Comparison of ENCODE assay signal across 10 mouse cellular contexts in the genomic region with DNA sequence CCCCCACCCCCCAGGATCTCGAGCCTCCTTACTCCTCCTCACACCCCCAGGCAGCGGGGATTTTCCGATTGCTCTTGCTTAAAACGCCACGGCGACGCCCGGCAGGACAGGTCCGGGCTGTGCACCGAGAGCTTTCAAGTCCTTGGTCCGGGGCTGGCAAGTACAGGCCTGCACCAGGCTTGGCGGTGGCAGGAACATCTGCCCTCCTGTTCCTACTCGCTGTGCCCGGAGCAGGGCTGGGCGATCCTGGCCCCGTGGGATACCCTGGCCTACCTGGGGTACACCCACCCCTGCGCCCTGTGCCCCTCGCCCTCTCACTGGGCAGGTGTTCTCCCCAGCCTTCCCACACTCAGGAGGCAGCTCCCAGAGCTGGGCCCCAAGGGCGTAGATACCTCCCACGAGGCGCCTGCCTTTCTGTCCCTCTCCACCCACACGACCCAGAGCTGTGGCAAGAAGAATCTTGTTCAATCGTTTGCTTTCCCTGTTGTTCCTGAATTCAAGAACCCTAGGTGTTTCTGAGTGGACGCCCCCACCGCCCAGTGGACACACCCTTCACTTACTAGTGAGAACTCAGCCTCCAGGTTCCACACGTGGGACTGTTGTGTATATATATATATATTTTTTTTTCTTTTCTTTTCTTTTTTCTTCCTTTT. TPM values are rescaled to one million over a fixed set of nuclear protein-coding genes. Genes with fewer than 3 reads are reported as not detected.
DNase-seq lines count a peak whose midpoint lies in the region; ATAC-seq and TF ChIP-seq lines count a peak whose summit lies in the region.
"Had no signal": no experiment of that assay in that cellular context is flagged by ENCODE, and none has a peak within 500 bp of the region (broad histone marks: within the 10 kb centered on the region; RNA-seq: fewer than 3 reads in every experiment).

No protein-coding gene starts in this region.

- peaks cover 18% of the 10 kb centered on the region for H3K4me1 ChIP-seq in limb, embryonic 15.5 days
- H3K4me1 ChIP-seq in limb, embryonic 10.5 days, result peaks cover 22% of the 10 kb centered on the region
- H3K4me1 ChIP-seq in ES-E14 (ENCODE audit: control insufficient read depth in 2 of 2, insufficient read depth in 2 of 2, low read length in 2 of 2, poor library complexity in 1 of 2), result peaks cover 0 to 13% of the 10 kb centered on the region in 2 experiments; a peak in 3 of 4 replicates
- H3K4me1 ChIP-seq in liver, postnatal 0 days (ENCODE audit: insufficient read depth), result peaks cover 5% of the 10 kb centered on the region

- DNase-seq in gastrocnemius, adult 2 months, result no peak
- no peak for DNase-seq in gastrocnemius, adult 8-10 months (ENCODE audit: low spot score in 2 of 2)
- DNase-seq in limb, embryonic 10.5 days (ENCODE audit: low spot score), result no peak
- DNase-seq in ES-E14 (ENCODE audit: low read depth, low spot score), result no peak
- DNase-seq in lung, postnatal 4 days, result peak; percentile 13 to 42
- DNase-seq in Muller cell, postnatal 12 days (ENCODE audit: inconsistent ontology term), result no peak
- no peak for DNase-seq in liver, postnatal 0 days
- DNase-seq: right cerebral cortex, postnatal 4 days had no signal

- no peaks in the 10 kb centered on the region for H3K9me3 ChIP-seq in limb, embryonic 15.5 days
- H3K9me3 ChIP-seq in limb, embryonic 10.5 days (replicated peaks), result no peaks in the 10 kb centered on the region
- no peaks in the 10 kb centered on the region for H3K9me3 ChIP-seq in ES-E14 (ENCODE audit: control insufficient read depth, insufficient read depth, low read depth, low read length)
- H3K9me3 ChIP-seq in liver, postnatal 0 days (ENCODE audit: low read length), result no peaks in the 10 kb centered on the region

- no peak overlapping the region for H3K9ac ChIP-seq in limb, embryonic 15.5 days
- peak overlapping the region; percentile 86 for H3K9ac ChIP-seq in ES-E14 (ENCODE audit: insufficient read depth, low read depth, low read length, poor library complexity, severe bottlenecking)
- no peak overlapping the region for H3K9ac ChIP-seq in liver, postnatal 0 days (replicated peaks)

- H3K27me3 ChIP-seq in limb, embryonic 15.5 days, result no peaks in the 10 kb centered on the region
- peaks cover 13% of the 10 kb centered on the region for H3K27me3 ChIP-seq in limb, embryonic 10.5 days (ENCODE audit: low read depth, poor library complexity, severe bottlenecking)
- peaks cover 8% of the 10 kb centered on the region; the same call in 1 of the 2 replicates for H3K27me3 ChIP-seq in liver, postnatal 0 days (ENCODE audit: insufficient read depth, low read length)

- in situ Hi-C loops in ES-E14 (cut with MboI; ENCODE audit: low sequenced_read_pairs in 2 of 2, unreplicated experiment in 2 of 2), result no loop called here

- peak overlapping the region; percentile 15; the same call in 1 of the 2 replicates for H3K4me2 ChIP-seq in limb, embryonic 15.5 days
- H3K4me2 ChIP-seq in liver, postnatal 0 days (ENCODE audit: low read depth, low read length), result no peak overlapping the region

- no peak for TF ChIP-seq EP300 in liver, postnatal 0 days (IDR thresholded peaks at IDR 0.05; ENCODE audit: low read depth)

- ATAC-seq in limb, embryonic 15.5 days (ENCODE audit: insufficient number of reproducible peaks, low FRiP score, low TSS enrichment, low read depth), result no peak
- ATAC-seq in liver, postnatal 0 days, result no peak
- ATAC-seq: forebrain, embryonic 16.5 days had no signal

- H3K36me3 ChIP-seq in limb, embryonic 15.5 days, result no peaks in the 10 kb centered on the region
- H3K36me3 ChIP-seq in limb, embryonic 10.5 days, result no peaks in the 10 kb centered on the region
- no peaks in the 10 kb centered on the region for H3K36me3 ChIP-seq in ES-E14 (ENCODE audit: control insufficient read depth, insufficient read depth, low read length, poor library complexity, severe bottlenecking)
- no peaks in the 10 kb centered on the region for H3K36me3 ChIP-seq in liver, postnatal 0 days (replicated peaks; ENCODE audit: insufficient read depth, low read length)

- peak overlapping the region; percentile 51; the same call in 1 of the 2 replicates for H3K27ac ChIP-seq in gastrocnemius, adult 2 months
- peak overlapping the region; percentile 80 for H3K27ac ChIP-seq in limb, embryonic 15.5 days
- H3K27ac ChIP-seq in limb, embryonic 10.5 days, result no peak overlapping the region
- H3K27ac ChIP-seq in ES-E14 (ENCODE audit: insufficient read depth, low read depth, low read length, poor library complexity, severe bottlenecking), result no peak overlapping the region; the same call in 1 of the 2 replicates
- H3K27ac ChIP-seq in liver, postnatal 0 days (ENCODE audit: low read depth), result no peak overlapping the region

- H3K4me3 ChIP-seq in gastrocnemius, adult 2 months, result no peak overlapping the region
- H3K4me3 ChIP-seq in limb, embryonic 15.5 days, result no peak overlapping the region
- H3K4me3 ChIP-seq in limb, embryonic 10.5 days, result no peak overlapping the region
- peak overlapping the region; percentile 27 to 66; a peak in 3 of 4 replicates for H3K4me3 ChIP-seq in ES-E14 (ENCODE audit: insufficient read depth in 1 of 2, low read depth in 1 of 2, low read length in 2 of 2, poor library complexity in 1 of 2, severe bottlenecking in 1 of 2)
- H3K4me3 ChIP-seq in liver, postnatal 0 days (ENCODE audit: low read depth, low read length), result no peak overlapping the region

- intact Hi-C loops in gastrocnemius, adult 2 months (cut with DNase I), result loop anchor here (5.0 kb wide), 1 partner anchor 81 kb away; no protein-coding TSS in a partner anchor

- WGBS in limb, embryonic 15.5 days, result 49% methylated on average over 26 of the region's 26 CpGs
- 58% methylated on average over 26 of the region's 26 CpGs for WGBS in limb, embryonic 10.5 days
- WGBS in liver, postnatal 0 days (ENCODE audit: insufficient replicate concordance), result 79% methylated on average over 26 of the region's 26 CpGs

- TF ChIP-seq CTCF in gastrocnemius, adult 2 months (IDR thresholded peaks at IDR 0.05), result no peak
- no peak for TF ChIP-seq CTCF in liver, postnatal 0 days (IDR thresholded peaks at IDR 0.05; ENCODE audit: low read depth)

TF ChIP-seq in ES-E14, 5 proteins besides CTCF, POLR2A, EP300 and RAD21:
- TF ChIP-seq HCFC1 (IDR thresholded peaks at IDR 0.05; ENCODE audit: borderline replicate concordance, insufficient read depth, low read length) (no peak), ZC3H11A (IDR thresholded peaks at IDR 0.05; ENCODE audit: borderline replicate concordance, low read depth, low read length) (no peak), ZNF384 (IDR thresholded peaks at IDR 0.05; ENCODE audit: low read depth, low read length) (no peak), CHD2 (IDR thresholded peaks at IDR 0.05; ENCODE audit: low read depth, low read length) (no peak), MAFK (IDR thresholded peaks at IDR 0.05; ENCODE audit: insufficient read depth, low read depth, low read length) (no peak)

RNA-seq across cellular contexts. Expression of a gene that starts 1.8 kb away (rescaled TPM):
- 10 to 100 TPM; 39.4 to 58.7 TPM for total RNA-seq in gastrocnemius, adult 2 months (2021)
- total RNA-seq in gastrocnemius, adult 8-10 months (2022), result 10 to 100 TPM; 41.4 to 55.8 (median 48.8) TPM
- 37.6 and 42.9 TPM in 2 replicates for polyA plus RNA-seq in limb, embryonic 15.5 days (2015; fragmentation: Nextera tagmentation; extraction: Ambion mirVana)
- polyA plus RNA-seq in limb, embryonic 10.5 days (2016; fragmentation: Nextera tagmentation; extraction: Ambion mirVana), result 16.8 and 17.8 TPM in 2 replicates
- total RNA-seq in ES-E14 (2012; rRNA removed), result 17.9 and 24.3 TPM in 2 replicates
- polyA plus RNA-seq in liver, postnatal 0 days (2015; fragmentation: Nextera tagmentation; extraction: Ambion mirVana), result 1.8 and 2.2 TPM in 2 replicates

Comparison
In these comparisons a context has a peak if more than half of its experiments do, and no peak if none do; other contexts are left out.
1. H3K27ac ChIP-seq: peak in gastrocnemius, adult 2 months (single experiment) and limb, embryonic 15.5 days (single experiment); none in limb, embryonic 10.5 days (single experiment), ES-E14 (single experiment) and liver, postnatal 0 days (single experiment).
2. DNase-seq: peak in lung, postnatal 4 days (2 of 2); none in gastrocnemius, adult 2 months (single experiment), gastrocnemius, adult 8-10 months (0 of 2), limb, embryonic 10.5 days (single experiment), ES-E14 (single experiment), Muller cell, postnatal 12 days (single experiment) and liver, postnatal 0 days (single experiment).
3. H3K4me3 ChIP-seq: peak in ES-E14 (2 of 2); none in gastrocnemius, adult 2 months (single experiment), limb, embryonic 15.5 days (single experiment), limb, embryonic 10.5 days (single experiment) and liver, postnatal 0 days (single experiment).